Mouse (Mus musculus): ENCODE measurements around the gene Ooep. TPM values are rescaled to one million over a fixed set of nuclear protein-coding genes. Genes with fewer than 3 reads are reported as not detected.
"Not testable (repeated sequence)": the region's sequence is repeated elsewhere in the genome, so short reads cannot be mapped to it uniquely, and the experiment has no call there.

Gene Ooep
- polyA plus RNA-seq, 1 experiment from 2014 or later = 0.03 TPM

DNA sequence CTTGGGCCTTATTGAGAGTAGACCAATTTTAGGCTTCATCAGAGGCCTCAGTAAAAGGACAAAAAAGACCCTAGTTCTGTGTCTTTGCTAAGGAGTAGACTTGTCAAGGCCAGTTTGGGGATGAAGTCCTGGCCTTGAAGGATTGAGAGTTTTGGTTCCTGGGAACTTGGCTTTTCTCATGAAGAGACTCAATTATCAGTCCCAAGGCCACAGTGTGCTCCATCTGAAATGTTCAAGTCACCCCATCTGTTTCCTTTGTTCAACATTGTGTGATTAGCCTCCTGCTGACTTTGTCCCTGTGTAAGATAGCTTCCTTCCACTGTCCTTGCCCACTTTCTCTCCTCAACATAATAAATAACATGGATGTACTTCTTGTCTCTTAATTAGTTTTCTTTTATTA, 28.5 kb downstream of the Ooep start:
- H3K9me3 ChIP-seq (replicated peaks); H3K36me3 ChIP-seq (replicated peaks); H3K27ac ChIP-seq (replicated peaks); H3K27me3 ChIP-seq; ATAC-seq (ENCODE audit: insufficient read depth); H3K4me2 ChIP-seq; H3K4me3 ChIP-seq (replicated peaks); H3K4me1 ChIP-seq (replicated peaks); H3K9ac ChIP-seq: not testable (repeated sequence)

DNA sequence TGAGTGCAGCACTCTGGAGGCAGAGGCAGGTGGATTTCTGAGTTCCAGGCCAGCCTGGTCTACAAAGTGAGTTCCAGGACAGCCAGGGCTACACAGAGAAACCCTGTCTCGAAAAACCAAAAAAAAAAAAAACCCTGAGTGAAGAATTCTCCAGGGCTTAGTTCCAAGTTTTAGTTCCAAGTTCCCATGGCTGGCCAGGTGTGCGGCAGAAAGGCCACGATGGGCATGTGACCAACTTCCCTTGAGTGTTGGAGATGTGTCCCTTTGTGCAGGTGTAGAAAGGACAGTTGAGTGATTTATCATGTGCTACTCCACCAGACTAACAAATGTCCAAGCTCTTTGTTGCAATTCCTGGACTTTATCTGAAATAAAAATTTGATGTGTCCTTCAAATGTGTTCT, 29.4 kb downstream of the Ooep start:
- H3K27ac ChIP-seq (replicated peaks); H3K36me3 ChIP-seq (replicated peaks); H3K4me3 ChIP-seq (replicated peaks); H3K27me3 ChIP-seq; H3K9ac ChIP-seq; H3K9me3 ChIP-seq (replicated peaks); H3K4me1 ChIP-seq (replicated peaks); H3K4me2 ChIP-seq; ATAC-seq (ENCODE audit: insufficient read depth): not testable (repeated sequence)
- 52% methylated on average over 3 of the region's 3 CpGs for WGBS (ENCODE audit: insufficient replicate concordance)

DNA sequence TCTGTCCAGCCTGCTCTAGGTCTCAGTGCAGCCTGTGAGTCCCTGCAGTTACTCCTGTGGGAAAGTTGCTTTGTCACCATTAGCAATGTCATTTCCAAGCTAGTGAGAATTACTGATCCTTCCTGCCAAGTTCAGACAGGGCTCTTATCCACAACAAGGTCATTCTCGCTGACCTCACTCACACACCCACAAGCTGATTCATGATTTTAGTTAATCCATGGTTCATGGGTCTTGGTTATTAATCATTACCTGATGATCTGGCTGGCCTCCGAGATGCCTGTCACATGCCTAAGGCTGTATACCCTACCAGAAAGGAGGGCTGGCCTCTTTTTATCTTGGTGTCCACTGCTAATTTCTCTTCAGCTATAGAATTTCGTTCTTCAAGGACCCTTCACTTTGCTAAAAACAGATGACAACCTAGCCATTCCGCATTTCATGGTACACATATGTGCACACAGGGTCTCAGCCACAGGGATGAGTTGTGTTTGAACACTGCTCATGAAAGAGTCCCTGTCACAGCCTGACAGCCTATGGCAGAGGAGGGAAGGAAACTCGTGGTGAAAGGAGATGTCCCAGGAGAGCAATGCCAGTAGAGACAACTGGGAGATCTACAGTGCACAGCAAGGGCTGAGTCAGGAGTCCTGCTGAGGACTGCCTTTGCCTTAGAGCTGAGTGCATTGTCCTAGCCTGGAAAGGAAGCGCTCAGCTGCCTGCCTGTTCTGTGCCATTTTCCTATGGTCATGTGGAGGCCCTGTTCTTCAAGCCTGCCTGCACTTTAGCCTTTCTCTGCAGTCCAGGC, 30.1 kb downstream of the Ooep start:
- not testable (repeated sequence) for ATAC-seq (ENCODE audit: insufficient read depth); H3K27me3 ChIP-seq; H3K36me3 ChIP-seq (replicated peaks); H3K4me2 ChIP-seq; H3K4me3 ChIP-seq (replicated peaks); H3K27ac ChIP-seq (replicated peaks); H3K9ac ChIP-seq; H3K9me3 ChIP-seq (replicated peaks); H3K4me1 ChIP-seq (replicated peaks)
- WGBS (ENCODE audit: insufficient replicate concordance) = 43% methylated on average over 6 of the region's 6 CpGs

DNA sequence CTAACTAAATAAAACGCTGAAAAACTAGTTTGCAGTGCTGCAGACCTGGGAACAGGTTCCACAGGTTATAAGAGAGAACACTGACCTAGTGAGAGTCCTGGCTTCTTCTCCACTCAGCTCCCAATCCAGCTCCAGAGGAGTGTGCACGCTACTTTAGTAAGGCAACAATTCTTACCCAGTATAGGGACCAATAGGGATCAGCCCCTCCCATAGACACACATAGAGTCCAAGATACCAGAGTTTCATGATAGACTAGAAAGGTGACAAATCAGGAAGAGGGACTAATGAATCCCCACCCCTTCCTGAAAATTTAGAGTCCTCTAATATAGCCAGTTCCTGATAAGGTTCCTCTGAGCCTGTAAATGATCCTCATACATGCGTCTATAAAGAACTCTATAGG, 31.5 kb downstream of the Ooep start:
- no peaks in the 10 kb centered on the region for H3K4me1 ChIP-seq (replicated peaks)
- no peak overlapping the region for H3K9ac ChIP-seq
- H3K4me2 ChIP-seq = no peak overlapping the region
- WGBS (ENCODE audit: insufficient replicate concordance) = 38% methylated on average over 3 of the region's 3 CpGs
- ATAC-seq (ENCODE audit: insufficient read depth) = no peak
- H3K27me3 ChIP-seq = no peaks in the 10 kb centered on the region
- no peaks in the 10 kb centered on the region for H3K36me3 ChIP-seq (replicated peaks)
- H3K9me3 ChIP-seq (replicated peaks) = no peaks in the 10 kb centered on the region
- no peak overlapping the region for H3K4me3 ChIP-seq (replicated peaks)
- H3K27ac ChIP-seq (replicated peaks) = no peak overlapping the region

DNA sequence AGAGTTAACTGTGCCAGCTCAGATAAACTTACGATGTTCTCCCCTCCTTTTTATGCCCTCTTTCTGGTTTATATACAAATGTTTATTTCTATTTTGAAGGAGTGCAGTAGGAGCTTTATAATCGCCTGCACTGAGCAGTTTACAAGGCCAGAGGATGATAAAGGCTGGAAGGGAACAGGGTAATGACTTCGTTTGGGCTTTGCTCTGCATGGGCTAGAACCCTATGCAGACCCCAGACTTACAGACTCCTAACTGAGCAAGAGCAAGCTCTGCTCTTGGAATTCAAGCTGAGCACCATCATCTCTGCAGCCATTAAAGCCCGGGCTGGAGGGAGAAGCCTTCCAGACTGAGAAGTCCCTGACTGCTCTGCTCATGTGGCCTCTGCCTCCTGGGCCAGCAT, 33.3 kb downstream of the Ooep start:
- H3K27ac ChIP-seq (replicated peaks); ATAC-seq (ENCODE audit: insufficient read depth); H3K9ac ChIP-seq; H3K9me3 ChIP-seq (replicated peaks); H3K4me1 ChIP-seq (replicated peaks); H3K36me3 ChIP-seq (replicated peaks); H3K4me3 ChIP-seq (replicated peaks); H3K4me2 ChIP-seq; H3K27me3 ChIP-seq: not testable (repeated sequence)
- WGBS (ENCODE audit: insufficient replicate concordance) = 35% methylated on average over 4 of the region's 4 CpGs

DNA sequence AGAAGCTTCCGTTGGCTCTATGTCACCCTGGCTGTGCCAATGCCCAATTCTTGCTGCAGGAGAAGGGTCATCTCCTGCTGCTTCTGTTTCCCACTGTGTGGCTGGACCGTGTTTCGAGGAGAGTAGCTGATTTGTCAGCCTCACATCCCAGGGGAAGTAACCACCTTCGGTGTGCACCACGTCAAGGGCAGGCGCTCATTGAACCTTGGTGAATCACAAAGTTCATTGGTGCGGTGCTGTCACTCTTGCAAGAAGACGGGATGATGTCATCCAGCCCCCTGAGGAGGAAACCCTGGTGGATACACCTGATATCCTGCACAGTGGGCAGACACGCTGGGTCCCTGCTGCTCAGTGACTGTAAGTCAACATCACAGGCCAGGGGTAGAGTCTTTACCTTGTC, 35.5 kb downstream of the Ooep start:
- H3K27me3 ChIP-seq; H3K4me3 ChIP-seq (replicated peaks); H3K9ac ChIP-seq; H3K9me3 ChIP-seq (replicated peaks); ATAC-seq (ENCODE audit: insufficient read depth); H3K4me2 ChIP-seq; H3K36me3 ChIP-seq (replicated peaks); H3K4me1 ChIP-seq (replicated peaks); H3K27ac ChIP-seq (replicated peaks): not testable (repeated sequence)
- WGBS (ENCODE audit: insufficient replicate concordance) = 63% methylated on average over 9 of the region's 9 CpGs

DNA sequence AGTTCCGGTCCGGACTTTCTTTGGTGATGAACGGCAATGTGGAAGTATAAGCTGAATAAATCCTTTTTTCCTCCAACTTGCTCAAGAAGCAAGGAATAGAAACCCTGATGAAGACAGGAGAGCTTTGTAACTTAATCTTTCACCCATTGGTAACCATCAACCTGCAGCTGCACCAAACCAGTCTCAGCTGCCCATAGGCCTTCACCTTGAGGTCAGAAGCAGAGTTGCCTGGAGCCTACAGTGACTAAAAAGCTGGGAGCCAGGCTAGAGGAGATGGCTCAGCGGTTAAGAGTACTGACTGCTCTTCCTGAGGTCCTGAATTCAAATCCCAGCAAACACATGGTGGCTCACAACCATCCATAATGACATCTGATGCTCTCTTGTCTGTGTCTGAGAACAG, 36.0 kb downstream of the Ooep start:
- not testable (repeated sequence) for H3K4me2 ChIP-seq; H3K36me3 ChIP-seq (replicated peaks); H3K9ac ChIP-seq; ATAC-seq (ENCODE audit: insufficient read depth); H3K9me3 ChIP-seq (replicated peaks); H3K4me1 ChIP-seq (replicated peaks); H3K27ac ChIP-seq (replicated peaks); H3K4me3 ChIP-seq (replicated peaks); H3K27me3 ChIP-seq
- WGBS (ENCODE audit: insufficient replicate concordance) = 68% methylated on average over 4 of the region's 4 CpGs

DNA sequence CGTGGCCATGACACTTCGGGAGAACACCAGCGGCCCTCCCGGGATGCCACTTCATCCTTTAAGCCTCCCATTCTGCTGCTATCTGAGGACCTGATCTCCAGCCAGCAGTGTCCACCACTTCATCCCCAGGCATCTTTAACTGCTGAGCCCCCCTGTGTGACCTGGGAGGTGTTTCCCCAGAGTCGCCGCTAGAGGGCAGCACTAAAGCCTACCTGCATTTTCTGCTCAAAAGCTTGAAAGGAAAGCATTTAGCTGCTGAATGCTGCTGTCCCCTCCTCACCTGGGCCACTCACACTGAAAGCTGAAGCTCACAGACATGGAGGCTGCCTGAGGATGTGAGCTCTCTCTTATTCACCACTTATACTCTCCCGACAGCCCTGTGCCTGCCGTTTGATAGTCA, 38.2 kb downstream of the Ooep start:
- not testable (repeated sequence) for H3K9ac ChIP-seq; H3K9me3 ChIP-seq (replicated peaks); H3K4me2 ChIP-seq; H3K4me3 ChIP-seq (replicated peaks); ATAC-seq (ENCODE audit: insufficient read depth); H3K27me3 ChIP-seq; H3K4me1 ChIP-seq (replicated peaks); H3K27ac ChIP-seq (replicated peaks); H3K36me3 ChIP-seq (replicated peaks)
- WGBS (ENCODE audit: insufficient replicate concordance) = 19% methylated on average over 8 of the region's 8 CpGs

DNA sequence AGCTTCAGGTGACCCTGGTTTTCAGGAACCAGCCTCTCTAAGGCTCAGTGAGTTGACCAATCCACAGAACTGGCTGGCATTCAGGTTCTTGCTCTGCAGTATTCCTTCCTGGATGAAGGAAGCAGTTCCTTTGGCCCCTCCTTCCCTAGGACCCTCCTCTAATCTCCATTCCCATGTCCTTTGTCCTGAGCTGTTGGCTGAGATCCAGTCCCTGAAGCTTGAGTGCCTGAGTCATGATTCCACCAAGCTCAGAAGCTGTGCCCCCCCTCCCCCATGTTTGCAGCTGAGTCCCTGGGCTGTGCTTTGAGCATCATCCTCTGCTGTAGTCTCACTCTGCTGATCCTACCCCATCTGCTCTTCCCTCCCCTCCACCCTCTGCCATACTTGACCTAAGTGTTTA, 41.5 kb downstream of the Ooep start:
- not testable (repeated sequence) for ATAC-seq (ENCODE audit: insufficient read depth); H3K4me1 ChIP-seq (replicated peaks); H3K36me3 ChIP-seq (replicated peaks); H3K4me2 ChIP-seq; H3K27ac ChIP-seq (replicated peaks); H3K4me3 ChIP-seq (replicated peaks); H3K27me3 ChIP-seq; H3K9me3 ChIP-seq (replicated peaks); H3K9ac ChIP-seq

DNA sequence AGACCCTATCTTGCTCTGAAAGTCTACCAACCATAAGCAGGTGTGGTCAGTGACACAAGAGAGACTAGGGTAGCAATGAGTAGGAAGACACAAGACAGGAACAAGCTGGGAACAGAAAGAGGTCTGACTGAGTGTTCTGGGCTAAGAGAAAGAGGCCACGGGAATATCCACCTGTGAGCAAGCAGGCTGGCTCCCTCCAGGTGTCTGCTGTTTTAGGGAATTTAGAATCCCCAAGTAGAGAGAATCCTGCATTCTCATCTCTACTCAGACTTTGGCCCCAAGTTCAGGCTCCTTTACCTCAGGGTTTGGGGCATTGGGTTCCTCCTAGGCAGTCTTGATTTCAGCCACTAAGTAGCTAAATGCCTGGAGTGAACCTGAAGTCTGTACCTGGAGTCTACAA, 51.2 kb downstream of the Ooep start, which contains the start of gene Omt2b:
Gene Omt2b (plus strand): TSS at position 301 of the 400 bp plus-strand sequence.
- H3K9ac ChIP-seq; H3K27me3 ChIP-seq; ATAC-seq (ENCODE audit: insufficient read depth); H3K4me3 ChIP-seq (replicated peaks); H3K9me3 ChIP-seq (replicated peaks); H3K36me3 ChIP-seq (replicated peaks); H3K4me1 ChIP-seq (replicated peaks); H3K4me2 ChIP-seq; H3K27ac ChIP-seq (replicated peaks): not testable (repeated sequence)
- WGBS (ENCODE audit: insufficient replicate concordance) = 56% methylated on average over 1 of the region's 1 CpGs

All from liver, embryonic 15.5 days (tissue).